7 mouse cellular contexts compared by ENCODE assay signal in genomic region chr13:30749021-30749556, GRCm38 (mm10). TPM values are rescaled to one million over a fixed set of nuclear protein-coding genes. Genes with fewer than 3 reads are reported as not detected.
DNase-seq lines count a peak whose midpoint lies in the region; ATAC-seq and TF ChIP-seq lines count a peak whose summit lies in the region.

Irf4 (plus strand) TSS chr13:30749226.

- TF ChIP-seq CTCF in cortical plate, adult 2 months (IDR thresholded peaks at IDR 0.05; ENCODE audit: extremely low read depth, insufficient read depth, low read length): no peak
- no peak for TF ChIP-seq CTCF in heart, adult 2 months (IDR thresholded peaks at IDR 0.05)
- TF ChIP-seq CTCF in lung, embryonic 14.5 days (IDR thresholded peaks at IDR 0.05; ENCODE audit: low read depth): no peak

- peak; percentile 88 for ATAC-seq in lung, embryonic 14.5 days (ENCODE audit: insufficient read depth)
- ATAC-seq in neural tube, embryonic 13.5 days (ENCODE audit: low read depth): peak; percentile 76; the same call in 1 of the 2 replicates

- TF ChIP-seq EP300 in heart, adult 2 months (IDR thresholded peaks at IDR 0.05; ENCODE audit: insufficient read depth, low read depth, low read length): no peak

- H3K27me3 ChIP-seq in heart, adult 2 months (ENCODE audit: control insufficient read depth, insufficient read depth, low read length): peaks cover 8% of the 10 kb centered on the region; the same call in 1 of the 2 replicates
- peaks cover 61% of the 10 kb centered on the region for H3K27me3 ChIP-seq in lung, embryonic 14.5 days (ENCODE audit: insufficient read depth, low read length)
- peaks cover 72% of the 10 kb centered on the region for H3K27me3 ChIP-seq in neural tube, embryonic 13.5 days

- H3K9ac ChIP-seq in heart, adult 2 months (ENCODE audit: low read depth, low read length): no peak within 1 kb of the TSS
- no peak within 1 kb of the TSS for H3K9ac ChIP-seq in lung, embryonic 14.5 days
- peak within 1 kb of the TSS; percentile 23; the same call in 1 of the 2 replicates for H3K9ac ChIP-seq in neural tube, embryonic 13.5 days

- TF ChIP-seq POLR2A in cortical plate, adult 2 months (IDR thresholded peaks at IDR 0.05; ENCODE audit: extremely low read depth, insufficient read depth, low read length): no peak
- TF ChIP-seq POLR2A in heart, adult 2 months (IDR thresholded peaks at IDR 0.05; ENCODE audit: insufficient read depth, low read depth, low read length): peak; percentile 65

- intact Hi-C loops in heart, adult 2 months (cut with DNase I): no loop called here

- H3K36me3 ChIP-seq in heart, adult 2 months (ENCODE audit: control insufficient read depth, insufficient read depth, low read length): no peaks in the 10 kb centered on the region
- H3K36me3 ChIP-seq in lung, embryonic 14.5 days (ENCODE audit: insufficient read depth): no peaks in the 10 kb centered on the region
- H3K36me3 ChIP-seq in neural tube, embryonic 13.5 days: no peaks in the 10 kb centered on the region

- no peaks in the 10 kb centered on the region for H3K79me2 ChIP-seq in heart, adult 2 months (replicated peaks; ENCODE audit: control insufficient read depth, insufficient read depth, low read length)

- no peak within 1 kb of the TSS for H3K27ac ChIP-seq in cortical plate, adult 2 months (ENCODE audit: insufficient read depth, low read length)
- H3K27ac ChIP-seq in heart, adult 2 months: no peak within 1 kb of the TSS
- no peak within 1 kb of the TSS for H3K27ac ChIP-seq in lung, embryonic 14.5 days (ENCODE audit: low read depth)
- H3K27ac ChIP-seq in neural tube, embryonic 13.5 days (replicated peaks): no peak within 1 kb of the TSS

- no peaks in the 10 kb centered on the region for H3K9me3 ChIP-seq in lung, embryonic 14.5 days (ENCODE audit: low read depth, low read length)
- H3K9me3 ChIP-seq in neural tube, embryonic 13.5 days: no peaks in the 10 kb centered on the region

- H3K4me2 ChIP-seq in lung, embryonic 14.5 days: peak within 1 kb of the TSS; percentile 72
- H3K4me2 ChIP-seq in neural tube, embryonic 13.5 days: peak within 1 kb of the TSS; percentile 62

- 2% methylated on average over 21 of the region's 21 CpGs for WGBS in heart, adult 2 months
- WGBS in lung, embryonic 14.5 days: under 1% methylated on average over 21 of the region's 21 CpGs
- WGBS in neural tube, embryonic 13.5 days: under 1% methylated on average over 21 of the region's 21 CpGs

- peak; percentile 57 for DNase-seq in R1 (ENCODE audit: low read depth, low spot score)
- peak; percentile 74 to 85 for DNase-seq in heart, adult 2 months
- DNase-seq in kidney, adult 11 months: peak; percentile 50
- DNase-seq in lung, embryonic 14.5 days: peak; percentile 67
- peak; percentile 80 for DNase-seq in thymus, postnatal 25 days

- peak within 1 kb of the TSS; percentile 34; the same call in 1 of the 2 replicates for H3K4me3 ChIP-seq in cortical plate, adult 2 months (ENCODE audit: insufficient read depth, low read length)
- H3K4me3 ChIP-seq in heart, adult 2 months: peak within 1 kb of the TSS; percentile 52
- peak within 1 kb of the TSS; percentile 38 for H3K4me3 ChIP-seq in lung, embryonic 14.5 days (ENCODE audit: low read depth, low read length)
- H3K4me3 ChIP-seq in neural tube, embryonic 13.5 days: peak within 1 kb of the TSS; percentile 36

- no peaks in the 10 kb centered on the region; the same call in 1 of the 2 replicates for H3K4me1 ChIP-seq in cortical plate, adult 2 months (ENCODE audit: control insufficient read depth, insufficient read depth, low read length)
- H3K4me1 ChIP-seq in heart, adult 2 months (ENCODE audit: control insufficient read depth, insufficient read depth, low read length): peaks cover 5% of the 10 kb centered on the region
- no peaks in the 10 kb centered on the region for H3K4me1 ChIP-seq in lung, embryonic 14.5 days (ENCODE audit: insufficient read depth)
- H3K4me1 ChIP-seq in neural tube, embryonic 13.5 days (replicated peaks): peaks cover 28% of the 10 kb centered on the region

RNA-seq across cellular contexts. Expression of gene Irf4, which starts in this region (rescaled TPM):
- 0.25 and 0.30 TPM in 2 replicates for polyA plus RNA-seq in cortical plate, adult 2 months (2012; rRNA removed)
- 1 to 10 TPM; 1.3 to 2.1 TPM for total RNA-seq in heart, adult 2 months (2021)
- 0.91 and 0.92 TPM in 2 replicates for polyA plus RNA-seq in heart, adult 2 months (2012; rRNA removed)
- 0.09 and 0.12 TPM in 2 replicates for polyA plus RNA-seq in lung, embryonic 14.5 days (2014; fragmentation: Nextera tagmentation; extraction: Ambion mirVana)
- 0.06 and 0.13 TPM in 2 replicates for polyA plus RNA-seq in neural tube, embryonic 13.5 days (2015; fragmentation: Nextera tagmentation; extraction: Ambion mirVana)

Comparison
In these comparisons a context has a peak if more than half of its experiments do, and no peak if none do; other contexts are left out.
1. Peak in DNase-seq, ATAC-seq, H3K4me3 ChIP-seq and H3K4me2 ChIP-seq in lung, embryonic 14.5 days; RNA of the gene not detected or under 1 TPM.
2. Peak in ATAC-seq, H3K4me3 ChIP-seq, H3K9ac ChIP-seq and H3K4me2 ChIP-seq in neural tube, embryonic 13.5 days; RNA of the gene not detected or under 1 TPM.